Mouse (Mus musculus) gastrocnemius, adult 18-20 months (tissue): ENCODE data around the gene Mtmr3. TPM values are rescaled to one million over a fixed set of nuclear protein-coding genes. Genes with fewer than 3 reads are reported as not detected.

Source experiments
- DNase-seq: peaks from one replicate; pipeline ENCODE4 v3.0.0; 2021; ENCODE audit warnings: low spot score
- total RNA-seq, 2 experiments: library from RNA; stranded (reverse); gene quantifications; 2 replicates each; pipeline ENCODE4 v1.2.3; 2021

Mtmr3 gene
- total RNA-seq, 2 experiments from 2014 or later: 45.1 to 51.2 TPM

- no peak for DNase-seq
These were observed 125.6 kb downstream of the Mtmr3 start for GRCm38 (mm10) chr11:4469091-4469490.

- DNase-seq: no peak
These were observed 127.2 kb downstream of the Mtmr3 start for GRCm38 (mm10) chr11:4467436-4467835.

- no peak for DNase-seq
These were observed 128.5 kb downstream of the Mtmr3 start for GRCm38 (mm10) chr11:4466191-4466590.

GRCm38 (mm10) chr11:4464616-4465015, 130.0 kb downstream of the Mtmr3 start:
- no peak for DNase-seq

GRCm38 (mm10) chr11:4464186-4464585, 130.5 kb downstream of the Mtmr3 start:
- no peak for DNase-seq

GRCm38 (mm10) chr11:4462868-4463267, 131.8 kb downstream of the Mtmr3 start:
- no peak for DNase-seq

GRCm38 (mm10) chr11:4461154-4461553, 133.5 kb downstream of the Mtmr3 start:
- DNase-seq: no peak

GRCm38 (mm10) chr11:4460615-4461014, 134.0 kb downstream of the Mtmr3 start:
- no peak for DNase-seq

- DNase-seq: no peak
These were observed 139.6 kb downstream of the Mtmr3 start for GRCm38 (mm10) chr11:4454895-4455535.

- no peak for DNase-seq
These were observed 142.0 kb downstream of the Mtmr3 start for GRCm38 (mm10) chr11:4452467-4453184.

GRCm38 (mm10) chr11:4451116-4451515, 143.5 kb downstream of the Mtmr3 start:
- DNase-seq: peak; percentile 19

- no peak for DNase-seq
These were observed 148.3 kb downstream of the Mtmr3 start for GRCm38 (mm10) chr11:4446195-4446868.

GRCm38 (mm10) chr11:4442280-4442679, 152.4 kb downstream of the Mtmr3 start:
- no peak for DNase-seq

- no peak for DNase-seq
These were observed 153.7 kb downstream of the Mtmr3 start, which contains the start of gene Hormad2 for GRCm38 (mm10) chr11:4440978-4441377. TSS of gene Hormad2 (minus strand) at chr11:4441105.

- DNase-seq: no peak
These were observed 156.5 kb downstream of the Mtmr3 start for GRCm38 (mm10) chr11:4438211-4438610.

- no peak for DNase-seq
These were observed 157.3 kb downstream of the Mtmr3 start for GRCm38 (mm10) chr11:4437318-4437717.

- no peak for DNase-seq
These were observed 158.0 kb downstream of the Mtmr3 start for GRCm38 (mm10) chr11:4436631-4437030.

GRCm38 (mm10) chr11:4434461-4434860, 160.2 kb downstream of the Mtmr3 start:
- DNase-seq: no peak
